Mouse (Mus musculus): ENCODE results near the gene Mrpl4. TPM values are rescaled to one million over a fixed set of nuclear protein-coding genes. Genes with fewer than 3 reads are reported as not detected.

The Mrpl4 gene
- total and polyA plus RNA-seq, 3 experiments = 280 to 474 TPM; not detected in 1

GRCm38 (mm10) chr9:21022288-21022687, 19.8 kb downstream of the Mrpl4 start:
- no peak overlapping the region for H3K27ac ChIP-seq (ENCODE audit: control insufficient read depth, low read depth, low read length)
- H3K27me3 ChIP-seq (ENCODE audit: control insufficient read depth in 1 of 2, insufficient read depth in 2 of 2, low read length in 2 of 2) = no peaks in the 10 kb centered on the region
- H3K36me3 ChIP-seq (ENCODE audit: control insufficient read depth in 1 of 2, insufficient read depth in 2 of 2, low read length in 2 of 2) = peaks cover 0 to 9% of the 10 kb centered on the region in 2 experiments; a peak in 2 of 4 replicates
- H3K4me1 ChIP-seq (ENCODE audit: control insufficient read depth in 1 of 2, insufficient read depth in 2 of 2, low read length in 2 of 2) = peaks cover 2 to 14% of the 10 kb centered on the region in 2 experiments
- no peak for DNase-seq (ENCODE audit: low read depth, low spot score)
- peaks cover under 1% of the 10 kb centered on the region; the same call in 1 of the 2 replicates for H3K79me2 ChIP-seq (ENCODE audit: control insufficient read depth, insufficient read depth, low read length, poor library complexity)
- TF ChIP-seq MYB (IDR thresholded peaks at IDR 0.05; ENCODE audit: low read depth, low read length) = no peak
- no peak for TF ChIP-seq TBP (IDR thresholded peaks at IDR 0.05; ENCODE audit: low read depth, low read length)
- TF ChIP-seq HCFC1 (IDR thresholded peaks at IDR 0.05; ENCODE audit: low read depth, low read length) = no peak
- no peak for TF ChIP-seq BHLHE40 (IDR thresholded peaks at IDR 0.05; ENCODE audit: borderline replicate concordance, low read depth, low read length)
- H3K4me3 ChIP-seq (ENCODE audit: control insufficient read depth in 1 of 2, insufficient read depth in 1 of 2, low read depth in 2 of 2, low read length in 2 of 2) = no peak overlapping the region
- no peak overlapping the region for H3K9ac ChIP-seq (ENCODE audit: control insufficient read depth, low read depth, low read length, poor library complexity, severe bottlenecking)
- H3K9me3 ChIP-seq (replicated peaks; ENCODE audit: insufficient read depth, low read length) = no peaks in the 10 kb centered on the region

GRCm38 (mm10) chr9:21022726-21023125, 20.2 kb downstream of the Mrpl4 start:
- no peak for TF ChIP-seq TAL1 (IDR thresholded peaks at IDR 0.05; ENCODE audit: low read length)
- peak in 1 of 3 experiments; percentile 23; a peak in 1 of 6 replicates for TF ChIP-seq CTCF (IDR thresholded peaks at IDR 0.05 in 2 of 3, conservative IDR thresholded peaks at IDR 0.05 in 1 of 3; ENCODE audit: control insufficient read depth in 1 of 3, insufficient read depth in 1 of 3, low read depth in 2 of 3, low read length in 3 of 3, poor library complexity in 1 of 3, severe bottlenecking in 1 of 3)
- no peak for TF ChIP-seq ETS1 (IDR thresholded peaks at IDR 0.05; ENCODE audit: low read depth, low read length)
- no peak for DNase-seq (ENCODE audit: low read depth, low spot score)
- no peak overlapping the region for H3K4me3 ChIP-seq (ENCODE audit: control insufficient read depth in 1 of 2, insufficient read depth in 1 of 2, low read depth in 2 of 2, low read length in 2 of 2)
- H3K27ac ChIP-seq (ENCODE audit: control insufficient read depth, low read depth, low read length) = no peak overlapping the region
- no peak overlapping the region for H3K9ac ChIP-seq (ENCODE audit: control insufficient read depth, low read depth, low read length, poor library complexity, severe bottlenecking)
- H3K4me1 ChIP-seq (ENCODE audit: control insufficient read depth in 1 of 2, insufficient read depth in 2 of 2, low read length in 2 of 2) = peaks cover 0 to 14% of the 10 kb centered on the region in 2 experiments; a peak in 2 of 4 replicates
- no peaks in the 10 kb centered on the region for H3K9me3 ChIP-seq (replicated peaks; ENCODE audit: insufficient read depth, low read length)
- no peaks in the 10 kb centered on the region for H3K27me3 ChIP-seq (ENCODE audit: control insufficient read depth in 1 of 2, insufficient read depth in 2 of 2, low read length in 2 of 2)
- H3K79me2 ChIP-seq (ENCODE audit: control insufficient read depth, insufficient read depth, low read length, poor library complexity) = no peaks in the 10 kb centered on the region
- peaks cover 0 to 8% of the 10 kb centered on the region in 2 experiments; a peak in 2 of 4 replicates for H3K36me3 ChIP-seq (ENCODE audit: control insufficient read depth in 1 of 2, insufficient read depth in 2 of 2, low read length in 2 of 2)

GRCm38 (mm10) chr9:21025258-21025810, 22.8 kb downstream of the Mrpl4 start:
- H3K27ac ChIP-seq (ENCODE audit: control insufficient read depth, low read depth, low read length) = no peak overlapping the region
- TF ChIP-seq ZC3H11A (IDR thresholded peaks at IDR 0.05; ENCODE audit: low read depth, low read length) = no peak
- TF ChIP-seq GATA1 (IDR thresholded peaks at IDR 0.05; ENCODE audit: low read depth, low read length) = no peak
- no peak for TF ChIP-seq USF1 (IDR thresholded peaks at IDR 0.05; ENCODE audit: low read depth, low read length)
- no peak for TF ChIP-seq ELF1 (IDR thresholded peaks at IDR 0.05; ENCODE audit: low read depth, low read length)
- TF ChIP-seq EP300 (IDR thresholded peaks at IDR 0.05; ENCODE audit: low read depth in 1 of 2, low read length in 2 of 2) = no peak
- TF ChIP-seq HCFC1 (IDR thresholded peaks at IDR 0.05; ENCODE audit: low read depth, low read length) = no peak
- TF ChIP-seq KAT2A (conservative IDR thresholded peaks at IDR 0.05; ENCODE audit: low read depth, low read length) = no peak
- TF ChIP-seq MYC (IDR thresholded peaks at IDR 0.05; ENCODE audit: low read depth, low read length) = no peak
- no peak for TF ChIP-seq POLR2AphosphoS2 (IDR thresholded peaks at IDR 0.05; ENCODE audit: low read length)
- no peak for TF ChIP-seq MAZ (IDR thresholded peaks at IDR 0.05; ENCODE audit: low read depth, low read length)
- no peak for TF ChIP-seq POLR2AphosphoS5 (IDR thresholded peaks at IDR 0.05; ENCODE audit: borderline replicate concordance, low read depth, low read length)
- TF ChIP-seq BHLHE40 (IDR thresholded peaks at IDR 0.05; ENCODE audit: borderline replicate concordance, low read depth, low read length) = no peak
- no peak for TF ChIP-seq TBP (IDR thresholded peaks at IDR 0.05; ENCODE audit: low read depth, low read length)
- no peak for TF ChIP-seq NRF1 (IDR thresholded peaks at IDR 0.05; ENCODE audit: insufficient read depth, low read depth, low read length, poor library complexity, severe bottlenecking)
- TF ChIP-seq CHD1 (IDR thresholded peaks at IDR 0.05; ENCODE audit: low read depth, low read length) = no peak
- TF ChIP-seq MYB (IDR thresholded peaks at IDR 0.05; ENCODE audit: low read depth, low read length) = no peak
- no peak for TF ChIP-seq UBTF (IDR thresholded peaks at IDR 0.05; ENCODE audit: borderline replicate concordance, insufficient read depth, low read depth, low read length)
- TF ChIP-seq SIN3A (IDR thresholded peaks at IDR 0.05; ENCODE audit: low read length) = no peak
- TF ChIP-seq SMC3 (IDR thresholded peaks at IDR 0.05; ENCODE audit: low read depth, low read length) = no peak
- H3K9me3 ChIP-seq (replicated peaks; ENCODE audit: insufficient read depth, low read length) = no peaks in the 10 kb centered on the region
- peaks cover 0 to 17% of the 10 kb centered on the region in 2 experiments; a peak in 2 of 4 replicates for H3K36me3 ChIP-seq (ENCODE audit: control insufficient read depth in 1 of 2, insufficient read depth in 2 of 2, low read length in 2 of 2)
- no peak for DNase-seq (ENCODE audit: low read depth, low spot score)
- no peak overlapping the region for H3K4me3 ChIP-seq (ENCODE audit: control insufficient read depth in 1 of 2, insufficient read depth in 1 of 2, low read depth in 2 of 2, low read length in 2 of 2)
- H3K4me1 ChIP-seq (ENCODE audit: control insufficient read depth in 1 of 2, insufficient read depth in 2 of 2, low read length in 2 of 2) = peaks cover 13 to 19% of the 10 kb centered on the region in 2 experiments
- peaks cover 12% of the 10 kb centered on the region for H3K79me2 ChIP-seq (ENCODE audit: control insufficient read depth, insufficient read depth, low read length, poor library complexity)
- H3K27me3 ChIP-seq (ENCODE audit: control insufficient read depth in 1 of 2, insufficient read depth in 2 of 2, low read length in 2 of 2) = no peaks in the 10 kb centered on the region
- H3K9ac ChIP-seq (ENCODE audit: control insufficient read depth, low read depth, low read length, poor library complexity, severe bottlenecking) = no peak overlapping the region
